Mouse (Mus musculus): ENCODE measurements at regions not wholly inside any gene's neighbourhood (a gene's known extent, or its start where the extent isn't known, plus 50 kb on each side); places are given as distances from the start of the nearest gene placed in this dataset.
"Not testable (repeated sequence)": the region's sequence is repeated elsewhere in the genome, so short reads cannot be mapped to it uniquely, and the experiment has no call there.

DNA sequence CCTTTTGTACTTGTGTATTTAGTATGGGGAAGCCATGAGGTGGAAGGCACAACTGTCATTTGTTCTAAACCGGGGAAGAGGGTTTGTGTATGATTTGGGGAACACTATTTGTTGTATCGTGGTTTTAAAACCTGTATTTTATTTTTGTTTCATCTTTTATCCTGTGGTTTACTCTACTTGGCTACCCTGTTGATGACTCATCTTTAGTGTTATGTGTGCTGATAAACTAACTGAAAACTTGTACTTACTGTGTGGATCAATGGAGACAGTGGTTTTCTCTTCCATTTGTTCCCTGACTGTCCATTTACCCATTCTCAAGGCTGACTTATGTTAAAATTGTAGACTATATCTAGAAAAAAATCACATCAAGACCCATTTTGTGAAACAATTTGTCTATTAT is 512.8 kb downstream of the Serpinb8 start:
- no peak for DNase-seq (ENCODE audit: low spot score in 2 of 2)

DNA sequence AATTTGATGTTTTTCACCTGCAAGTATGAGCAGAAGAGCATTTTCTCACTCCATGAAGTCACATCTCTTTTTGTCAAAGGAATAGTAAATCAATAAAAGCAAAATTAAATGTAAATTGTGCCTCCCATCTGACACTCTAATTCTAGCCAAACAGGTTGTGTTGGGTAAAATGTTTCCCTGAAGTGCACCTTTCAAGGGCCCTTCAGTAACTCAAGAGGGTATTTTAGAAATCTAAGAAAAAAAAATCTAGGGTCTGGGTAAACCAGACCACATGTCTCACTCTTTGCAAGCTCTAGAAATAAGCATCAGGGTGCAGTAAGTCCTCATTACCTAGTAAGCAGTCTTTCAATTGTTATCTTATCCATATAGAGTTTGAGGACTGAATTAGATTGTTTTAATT is 521.2 kb downstream of the Serpinb8 start:
- no peak for DNase-seq (ENCODE audit: low spot score in 2 of 2)

DNA sequence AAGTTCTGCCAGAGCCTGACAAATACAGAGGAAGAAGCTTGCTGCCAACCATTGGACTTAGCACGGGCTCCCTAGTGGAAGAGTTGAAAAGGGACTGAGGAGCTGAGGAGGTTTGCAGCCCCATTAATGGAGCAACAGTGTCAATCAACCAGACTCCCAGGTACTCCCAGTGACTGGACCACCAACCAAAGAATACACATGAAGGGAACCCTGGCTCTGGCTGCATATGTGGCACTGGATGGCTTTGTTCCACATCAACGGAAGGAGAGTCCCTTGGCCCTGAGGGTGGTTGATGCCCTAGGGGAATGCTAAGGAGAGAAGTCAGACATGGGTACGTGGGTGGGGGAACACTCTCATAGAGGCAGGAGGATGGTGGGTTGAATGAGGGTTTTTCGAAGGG is 537.6 kb downstream of the Serpinb8 start:
- DNase-seq (ENCODE audit: low spot score in 2 of 2): no peak

DNA sequence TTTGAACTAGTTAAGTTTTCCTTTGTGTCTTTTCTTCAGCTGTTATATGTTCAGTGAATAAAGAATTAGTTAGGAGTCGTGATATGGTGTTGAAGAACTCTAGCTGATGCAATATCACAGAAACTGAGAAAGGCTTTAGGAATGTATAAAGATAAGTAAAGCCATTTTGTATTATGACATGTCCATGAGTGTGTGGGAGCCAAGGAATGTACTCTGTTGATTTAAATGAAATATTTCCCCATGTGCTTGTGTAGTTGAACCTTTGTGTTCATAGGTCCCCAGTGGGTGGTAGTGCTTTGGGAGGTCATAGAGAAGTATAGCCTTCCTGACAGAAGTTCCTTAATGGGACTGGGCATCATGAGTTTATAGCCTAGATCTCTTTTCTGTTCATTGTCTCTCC is 542.2 kb downstream of the Serpinb8 start:
- no peak for DNase-seq (ENCODE audit: low spot score in 2 of 2)

DNA sequence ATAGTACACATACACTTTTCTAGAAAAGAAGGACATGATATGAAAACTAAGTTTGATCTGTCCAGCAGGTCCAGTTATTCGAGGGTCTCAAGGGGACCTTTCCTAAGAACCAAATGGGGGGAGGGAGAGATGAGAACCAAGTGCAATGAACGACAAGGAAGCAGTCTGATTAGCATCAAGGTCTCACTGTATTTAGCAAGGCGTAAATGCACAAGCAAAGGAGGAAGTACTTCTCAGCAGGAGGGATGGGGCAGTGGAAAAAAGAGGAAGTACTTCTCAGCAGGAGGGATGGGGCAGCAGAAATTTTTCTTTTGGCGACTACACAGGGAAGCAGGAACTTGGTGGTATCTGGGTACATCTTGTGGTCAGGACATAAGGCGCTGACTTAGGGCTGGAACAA is 545.5 kb downstream of the Serpinb8 start:
- not testable (repeated sequence) for DNase-seq (ENCODE audit: low spot score in 2 of 2)

DNA sequence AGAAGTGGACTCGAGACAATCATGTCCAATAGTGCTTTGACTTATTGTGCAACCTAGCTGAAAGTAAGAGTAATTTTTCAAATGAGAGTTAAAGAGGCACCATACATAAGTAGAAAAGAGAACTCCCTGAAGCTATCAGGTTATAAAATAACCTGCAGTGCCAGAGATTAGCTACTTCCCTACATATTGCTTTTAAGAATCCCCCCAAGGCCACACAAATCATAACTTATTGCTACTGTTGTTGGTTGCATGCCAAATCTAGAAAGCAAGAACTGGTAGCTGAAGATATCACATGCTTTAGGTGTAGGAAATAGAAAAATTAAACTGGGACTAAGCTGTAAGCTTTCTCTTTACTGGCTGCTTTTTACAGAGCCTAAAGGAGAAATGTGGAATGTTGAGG is 554.3 kb downstream of the Serpinb8 start:
- no peak for DNase-seq (ENCODE audit: low spot score in 2 of 2)

DNA sequence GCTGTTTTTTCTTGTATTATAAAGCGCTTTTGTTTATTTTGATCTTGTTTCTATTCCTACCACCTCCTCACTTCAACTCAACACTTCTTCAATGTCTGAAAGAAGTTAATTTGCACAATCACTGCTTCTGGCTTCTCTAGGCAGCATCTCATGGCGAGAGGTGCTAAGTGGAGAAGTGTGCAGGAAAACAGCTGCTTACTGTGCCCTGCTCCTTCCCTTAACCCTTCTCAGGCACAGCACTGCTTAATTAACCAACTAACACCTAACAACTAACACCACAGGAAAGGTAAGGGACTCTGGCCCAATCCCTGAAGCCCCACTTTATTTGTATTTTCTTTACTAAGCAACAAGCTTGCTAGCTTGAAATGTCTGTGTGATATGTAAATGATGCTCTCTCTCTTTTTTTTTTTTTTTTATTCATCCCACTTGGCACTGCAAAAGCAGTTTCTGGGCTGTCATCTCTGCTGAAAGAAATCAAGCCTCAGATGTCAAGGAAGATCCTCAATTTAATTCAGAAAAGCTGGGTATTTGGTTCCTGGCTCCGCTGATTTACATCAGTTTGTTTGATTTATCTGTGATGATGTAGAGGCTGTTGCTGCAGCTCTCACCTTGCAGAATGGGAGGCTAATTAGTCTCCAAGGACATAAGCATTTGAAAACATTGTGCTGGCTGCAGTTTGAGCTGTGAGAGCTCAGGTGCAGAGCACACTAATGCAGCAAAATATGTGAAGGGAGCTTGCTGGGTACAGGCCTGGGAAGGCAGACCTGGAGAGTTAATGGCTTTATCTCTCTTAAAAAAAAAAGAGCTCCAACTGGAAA is 591.8 kb downstream of the Serpinb8 start:
- DNase-seq (ENCODE audit: low spot score in 2 of 2): no peak

DNA sequence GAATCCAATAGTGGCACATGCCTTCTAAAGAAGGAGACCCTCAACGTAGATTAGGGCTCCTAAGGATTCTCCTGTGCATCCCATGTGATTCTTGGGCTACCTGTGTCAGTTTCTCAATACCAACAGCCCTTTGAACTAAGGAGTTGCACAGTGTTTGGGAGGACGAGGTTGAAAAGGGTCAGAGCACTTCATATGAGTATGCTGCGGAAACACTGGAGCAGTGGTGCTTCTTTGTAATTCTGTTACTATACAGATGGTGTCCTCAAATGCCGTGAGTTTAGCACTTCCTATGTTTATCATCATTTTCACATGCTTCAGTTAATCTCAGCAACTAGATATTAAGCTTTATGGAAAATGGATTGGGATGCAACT is 592.3 kb downstream of the Serpinb8 start:
- DNase-seq (ENCODE audit: low spot score in 2 of 2): no peak

DNA sequence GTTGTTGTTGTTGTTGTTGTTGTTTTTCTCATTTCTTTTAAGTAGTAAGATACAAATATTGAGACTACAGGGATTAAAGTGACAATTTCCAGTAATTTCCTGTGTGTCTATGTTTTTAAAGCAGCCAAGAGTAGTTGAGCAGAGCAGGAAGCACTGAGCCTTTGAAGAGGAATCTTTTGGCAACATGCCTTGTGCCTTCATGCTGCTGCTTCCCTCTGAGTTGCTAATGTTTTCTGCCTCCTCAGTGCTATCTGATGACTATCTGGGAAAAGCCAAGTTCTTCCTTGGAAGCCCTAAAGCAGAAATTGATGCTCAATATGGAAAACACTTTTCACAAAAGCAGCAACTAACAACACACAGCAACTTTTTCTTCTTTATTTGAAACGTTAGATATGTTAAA is 634.2 kb downstream of the Serpinb8 start:
- no peak for DNase-seq (ENCODE audit: low spot score in 2 of 2)

DNA sequence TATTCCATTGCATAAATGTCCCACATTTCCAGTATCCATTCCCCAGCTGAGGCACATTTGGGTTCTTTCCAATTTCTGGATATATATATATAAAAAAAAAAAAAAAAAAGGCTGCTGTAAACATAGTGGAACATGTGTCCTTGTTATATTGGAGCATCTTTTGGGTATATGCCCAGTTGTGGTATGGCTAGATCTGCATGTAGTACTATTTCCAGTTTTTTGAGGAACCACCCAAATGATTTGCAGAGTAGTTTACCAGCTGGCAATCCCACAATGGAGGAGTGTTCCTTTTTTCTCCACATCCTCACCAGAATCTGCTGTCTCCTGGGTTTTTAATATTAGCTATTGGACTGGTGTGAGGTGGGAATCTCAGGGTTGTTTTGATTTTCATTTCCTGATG is 650.3 kb downstream of the Serpinb8 start:
- DNase-seq (ENCODE audit: low spot score in 2 of 2): no peak

DNA sequence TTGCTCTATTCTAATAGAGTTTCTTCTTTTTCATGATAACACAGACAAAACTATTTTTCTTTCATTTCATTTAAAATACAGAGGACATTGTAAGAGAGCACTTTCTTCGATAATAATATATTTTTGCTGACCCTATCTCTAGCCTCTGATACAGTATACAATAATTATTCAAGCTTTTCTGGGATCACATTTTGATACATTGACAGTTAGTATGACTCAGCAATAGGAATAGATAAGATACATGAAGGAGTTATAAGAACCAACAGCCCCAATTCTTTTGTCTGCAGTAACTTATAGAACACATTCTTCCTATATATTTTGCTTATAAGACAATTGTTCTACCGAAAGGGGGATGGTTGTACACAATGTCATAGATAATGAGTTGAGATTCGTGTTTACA is 665.3 kb downstream of the Serpinb8 start:
- DNase-seq (ENCODE audit: low spot score in 2 of 2): no peak

DNA sequence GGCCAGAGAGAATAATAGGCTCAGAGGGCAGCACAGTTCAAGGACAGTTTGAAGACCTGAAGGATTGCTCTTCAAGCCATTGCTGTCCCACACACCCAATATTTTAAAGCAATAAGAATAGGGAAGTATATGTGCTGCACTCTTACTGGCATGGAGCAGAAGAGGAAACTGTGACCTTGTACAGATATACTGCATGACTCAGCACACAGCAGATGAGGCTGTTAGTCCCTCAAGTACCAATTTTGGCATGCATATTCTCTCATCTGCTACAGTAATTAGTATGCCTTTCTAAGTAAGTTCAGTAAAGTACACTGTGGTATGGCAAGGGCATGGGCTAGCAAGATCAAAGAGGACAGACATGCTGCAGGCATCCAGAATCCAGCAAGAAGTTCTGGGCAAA is 669.5 kb downstream of the Serpinb8 start:
- DNase-seq (ENCODE audit: low spot score in 2 of 2): no peak

DNA sequence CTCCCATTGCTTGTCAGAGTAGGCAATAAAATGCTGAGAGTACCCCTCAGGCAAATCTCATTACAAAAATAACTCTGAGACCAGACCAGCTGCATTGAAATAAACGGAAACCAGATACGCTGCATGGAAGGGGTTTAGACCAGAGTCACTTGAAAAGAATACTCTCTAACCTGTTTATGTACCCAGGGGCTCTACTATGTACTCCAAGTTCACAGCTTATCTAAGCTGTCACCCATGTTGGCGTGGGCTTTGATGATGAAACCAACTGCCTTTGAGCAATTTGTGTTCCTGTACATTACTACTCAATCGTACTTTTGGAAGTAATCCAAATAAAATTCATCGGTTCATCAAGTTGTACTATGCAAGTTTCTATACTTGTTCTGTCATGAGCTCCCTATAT is 692.3 kb downstream of the Serpinb8 start:
- no peak for DNase-seq (ENCODE audit: low spot score in 2 of 2)

DNA sequence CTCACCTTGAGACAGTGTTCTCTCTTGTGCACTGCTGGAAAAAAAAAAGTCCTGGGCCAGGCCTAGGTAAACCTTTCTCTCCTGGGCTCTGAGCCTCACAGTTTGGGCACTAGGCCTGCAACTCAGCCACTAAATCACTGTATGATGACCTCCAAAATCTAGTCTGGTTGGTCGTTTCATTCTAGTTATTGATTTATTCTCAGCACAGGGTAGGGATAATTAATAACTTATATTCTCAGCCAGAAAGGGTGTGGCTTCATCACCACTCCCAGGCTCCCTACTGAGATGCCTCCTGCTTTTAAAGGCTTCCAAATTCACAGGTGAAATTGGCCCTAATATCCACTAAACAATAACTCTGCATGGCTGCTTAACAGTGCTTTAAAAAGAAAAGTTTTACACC is 696.8 kb downstream of the Serpinb8 start:
- no peak for DNase-seq (ENCODE audit: low spot score in 2 of 2)
